Mouse (Mus musculus): ENCODE data around the gene Hbp1. TPM values are rescaled to one million over a fixed set of nuclear protein-coding genes. Genes with fewer than 3 reads are reported as not detected.

Hbp1 gene
- polyA plus RNA-seq, 1 experiment from 2014 or later: 89.2 TPM

DNA sequence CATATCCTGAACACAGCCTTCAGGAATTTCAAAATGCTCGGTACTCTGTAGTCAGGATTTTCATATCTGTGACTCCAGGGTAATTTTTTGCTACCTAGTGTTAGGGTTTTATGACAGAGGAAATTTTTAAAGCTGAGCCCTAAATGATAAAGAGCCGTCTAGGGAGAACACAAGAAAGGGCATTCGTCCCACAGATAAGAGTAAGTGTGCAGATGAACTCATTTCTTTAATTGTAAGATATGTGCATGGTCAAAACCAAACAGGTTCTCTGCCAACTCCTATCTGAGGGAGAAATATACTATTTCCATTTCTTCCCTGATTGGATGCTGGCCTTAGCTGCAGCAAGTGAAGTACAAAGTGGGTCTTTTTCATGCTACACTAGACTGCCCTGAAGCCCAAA lies 26.2 kb downstream of the Hbp1 start:
- no peak overlapping the region for H3K9ac ChIP-seq
- no peak overlapping the region for H3K4me3 ChIP-seq (replicated peaks)
- no peak overlapping the region for H3K27ac ChIP-seq
- H3K9me3 ChIP-seq: no peaks in the 10 kb centered on the region
- no peaks in the 10 kb centered on the region for H3K27me3 ChIP-seq (replicated peaks)
- H3K4me1 ChIP-seq (replicated peaks): no peaks in the 10 kb centered on the region
- no peak overlapping the region for H3K4me2 ChIP-seq (replicated peaks)
- ATAC-seq: no peak
- peaks cover 20% of the 10 kb centered on the region for H3K36me3 ChIP-seq
- WGBS: 81% methylated on average over 3 of the region's 3 CpGs

DNA sequence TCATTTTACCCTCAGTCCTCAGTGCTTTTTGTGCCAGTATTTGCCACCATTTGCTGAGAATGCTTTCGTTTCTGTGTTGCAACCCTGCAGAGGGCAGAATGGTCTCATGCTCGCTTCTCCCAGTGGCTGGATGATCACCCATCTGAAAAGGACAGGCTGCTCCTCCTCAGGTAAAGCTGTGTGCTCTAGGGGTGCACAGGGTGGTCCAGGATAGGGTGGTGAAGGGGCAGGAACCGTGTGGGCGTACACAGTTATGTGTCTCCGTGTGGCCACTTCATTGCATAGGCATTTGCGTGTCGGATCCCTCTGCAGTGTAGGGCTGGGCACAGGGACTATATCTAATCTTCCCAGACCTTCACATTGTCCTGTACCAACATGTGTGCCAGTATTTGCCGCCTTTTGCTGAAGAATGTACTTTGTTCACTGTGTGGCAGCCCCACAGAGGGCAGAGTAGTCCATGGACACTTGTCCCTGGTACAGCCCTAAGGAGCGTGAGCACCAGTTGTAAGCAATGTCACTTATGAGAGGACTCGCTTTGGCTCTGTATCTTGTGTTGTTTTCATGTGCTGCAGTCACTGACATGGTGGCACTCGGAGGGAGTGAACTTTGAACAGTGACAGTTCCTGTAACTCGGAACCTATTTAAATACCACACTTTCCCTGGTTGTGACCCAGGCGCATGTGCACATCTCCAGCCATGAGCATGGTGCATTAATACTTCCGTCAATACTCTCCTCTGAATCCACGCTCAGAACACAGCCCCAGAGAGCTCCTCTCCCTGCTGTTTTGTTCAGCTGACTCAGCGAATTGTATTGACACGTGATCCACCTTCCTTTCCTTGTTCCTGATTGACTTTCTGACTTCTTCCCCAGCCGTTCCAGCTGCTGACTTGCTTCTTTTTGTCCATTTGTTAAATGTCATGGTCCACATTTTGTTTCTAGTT lies 29.6 kb downstream of the Hbp1 start:
- H3K27ac ChIP-seq: no peak overlapping the region
- no peaks in the 10 kb centered on the region for H3K27me3 ChIP-seq (replicated peaks)
- H3K4me2 ChIP-seq (replicated peaks): no peak overlapping the region
- H3K36me3 ChIP-seq: peaks cover 9% of the 10 kb centered on the region; the same call in 1 of the 2 replicates
- no peaks in the 10 kb centered on the region for H3K4me1 ChIP-seq (replicated peaks)
- no peaks in the 10 kb centered on the region for H3K9me3 ChIP-seq
- 82% methylated on average over 18 of the region's 18 CpGs for WGBS
- H3K9ac ChIP-seq: no peak overlapping the region
- H3K4me3 ChIP-seq (replicated peaks): no peak overlapping the region
- no peak for ATAC-seq

DNA sequence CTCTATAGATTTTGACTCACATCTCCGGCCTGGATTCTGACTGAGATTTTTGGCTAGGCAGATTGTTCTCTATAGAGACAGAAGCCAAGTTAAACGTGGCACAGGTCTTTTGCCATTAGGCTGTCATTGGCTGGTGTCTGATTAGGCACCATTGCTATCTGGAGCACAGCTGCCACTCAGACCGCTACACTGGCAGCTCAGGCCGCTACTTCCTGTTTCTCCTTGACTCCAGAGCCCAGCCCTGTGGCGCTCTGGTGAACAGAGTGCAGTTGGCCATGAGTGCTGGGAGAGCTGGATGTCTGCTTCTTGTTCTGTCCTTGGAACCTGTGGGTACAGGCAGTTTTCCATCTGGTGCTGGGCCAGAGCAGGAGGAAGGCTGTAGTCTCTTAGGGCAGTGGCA lies 33.1 kb downstream of the Hbp1 start:
- no peaks in the 10 kb centered on the region for H3K36me3 ChIP-seq
- 79% methylated on average over 5 of the region's 5 CpGs for WGBS
- no peak overlapping the region for H3K9ac ChIP-seq
- peak; percentile 36; the same call in 1 of the 2 replicates for ATAC-seq
- H3K27me3 ChIP-seq (replicated peaks): no peaks in the 10 kb centered on the region
- no peaks in the 10 kb centered on the region for H3K4me1 ChIP-seq (replicated peaks)
- H3K4me2 ChIP-seq (replicated peaks): no peak overlapping the region
- no peak overlapping the region for H3K4me3 ChIP-seq (replicated peaks)
- H3K27ac ChIP-seq: no peak overlapping the region
- no peaks in the 10 kb centered on the region for H3K9me3 ChIP-seq

DNA sequence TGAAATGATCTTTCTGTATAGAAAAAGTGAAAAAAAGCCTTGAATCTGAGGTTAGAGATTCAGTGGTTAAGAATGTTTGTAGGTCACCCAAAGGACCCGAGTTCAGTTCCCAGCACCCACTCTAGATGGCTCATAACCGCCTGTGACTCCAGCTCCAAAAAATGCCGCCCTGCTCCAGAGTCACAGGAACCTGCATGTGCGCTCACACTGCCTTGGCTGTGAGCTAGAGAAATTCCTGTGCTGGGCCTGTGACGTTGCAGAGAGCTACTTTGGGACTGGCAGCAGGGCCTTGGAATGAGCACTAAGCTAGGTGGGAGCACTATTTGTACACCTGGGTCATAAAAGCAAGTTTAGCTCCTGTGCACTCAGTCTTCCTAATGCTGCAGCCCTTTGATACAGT lies 33.6 kb downstream of the Hbp1 start:
- Histone ChIP-seq H3K27me3 (replicated peaks) (no peaks in the 10 kb centered on the region), H3K36me3 (no peaks in the 10 kb centered on the region), H3K4me3 (replicated peaks) (no peak overlapping the region), H3K27ac (no peak overlapping the region), H3K9ac (no peak overlapping the region), H3K4me2 (replicated peaks) (no peak overlapping the region), H3K4me1 (replicated peaks) (no peaks in the 10 kb centered on the region), H3K9me3 (no peaks in the 10 kb centered on the region)
- no peak for ATAC-seq
- 94% methylated on average over 5 of the region's 5 CpGs for WGBS

- H3K4me1 ChIP-seq (replicated peaks): no peaks in the 10 kb centered on the region
- no peaks in the 10 kb centered on the region for H3K36me3 ChIP-seq
- no peak overlapping the region for H3K4me3 ChIP-seq (replicated peaks)
- H3K9ac ChIP-seq: no peak overlapping the region
- no peaks in the 10 kb centered on the region for H3K27me3 ChIP-seq (replicated peaks)
- no peak for ATAC-seq
- no peak overlapping the region for H3K4me2 ChIP-seq (replicated peaks)
- H3K27ac ChIP-seq: no peak overlapping the region
- 72% methylated on average over 4 of the region's 4 CpGs for WGBS
- H3K9me3 ChIP-seq: no peaks in the 10 kb centered on the region
These were observed 36.7 kb downstream of the Hbp1 start for GRCm38 (mm10) chr12:31913614-31914013.

- Histone ChIP-seq H3K4me1 (replicated peaks) (no peaks in the 10 kb centered on the region), H3K4me3 (replicated peaks) (no peak overlapping the region), H3K4me2 (replicated peaks) (no peak overlapping the region), H3K27ac (no peak overlapping the region), H3K27me3 (replicated peaks) (no peaks in the 10 kb centered on the region), H3K9me3 (no peaks in the 10 kb centered on the region), H3K36me3 (no peaks in the 10 kb centered on the region), H3K9ac (no peak overlapping the region)
- WGBS: 82% methylated on average over 6 of the region's 6 CpGs
- ATAC-seq: no peak
These were observed 37.3 kb downstream of the Hbp1 start for GRCm38 (mm10) chr12:31912966-31913551.

- Histone ChIP-seq H3K4me2 (replicated peaks) (no peak overlapping the region), H3K9me3 (no peaks in the 10 kb centered on the region), H3K4me1 (replicated peaks) (no peaks in the 10 kb centered on the region), H3K4me3 (replicated peaks) (no peak overlapping the region), H3K36me3 (no peaks in the 10 kb centered on the region), H3K9ac (no peak overlapping the region), H3K27me3 (replicated peaks) (no peaks in the 10 kb centered on the region), H3K27ac (no peak overlapping the region)
- no peak for ATAC-seq
- WGBS: 95% methylated on average over 2 of the region's 2 CpGs
These were observed 42.9 kb downstream of the Hbp1 start for GRCm38 (mm10) chr12:31907436-31907835.

- Histone ChIP-seq H3K4me3 (replicated peaks) (no peak overlapping the region), H3K27me3 (replicated peaks) (no peaks in the 10 kb centered on the region), H3K9ac (no peak overlapping the region), H3K36me3 (no peaks in the 10 kb centered on the region), H3K9me3 (no peaks in the 10 kb centered on the region), H3K27ac (no peak overlapping the region), H3K4me2 (replicated peaks) (no peak overlapping the region), H3K4me1 (replicated peaks) (no peaks in the 10 kb centered on the region)
- ATAC-seq: no peak
- WGBS: 57% methylated on average over 6 of the region's 6 CpGs
These were observed 44.4 kb downstream of the Hbp1 start for GRCm38 (mm10) chr12:31905696-31906551.

DNA sequence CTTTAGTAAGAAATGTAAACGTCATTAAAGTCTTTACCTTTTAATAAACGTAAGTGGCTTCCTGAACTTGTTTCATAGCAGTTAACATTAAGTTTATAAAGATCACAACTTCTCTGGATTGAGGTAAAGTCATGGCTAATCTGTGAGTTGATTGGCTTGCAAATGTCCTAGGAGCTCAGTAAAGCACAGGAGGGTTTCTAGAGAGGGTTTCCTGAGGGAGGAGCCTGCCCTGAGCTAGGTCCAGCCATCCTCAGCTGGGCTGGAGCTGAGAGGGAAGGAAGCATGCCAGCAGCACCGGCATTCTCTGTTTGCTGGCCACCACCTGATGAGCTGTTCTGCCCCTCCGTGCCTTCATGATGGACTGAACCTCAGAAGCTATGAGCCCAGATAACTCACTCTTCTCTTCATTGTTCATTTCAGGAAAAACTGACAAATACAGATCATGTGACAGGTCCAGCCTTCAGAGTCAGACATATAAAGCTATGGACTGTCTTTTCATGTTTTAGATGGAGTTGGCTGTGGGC lies 49.9 kb downstream of the Hbp1 start:
- Histone ChIP-seq H3K9me3 (no peaks in the 10 kb centered on the region), H3K36me3 (no peaks in the 10 kb centered on the region), H3K9ac (no peak overlapping the region), H3K27ac (no peak overlapping the region), H3K27me3 (replicated peaks) (no peaks in the 10 kb centered on the region), H3K4me1 (replicated peaks) (0 out of 2 replicates have a peak, but pooled peaks cover 6% of the 10 kb centered on the region), H3K4me2 (replicated peaks) (no peak overlapping the region), H3K4me3 (replicated peaks) (no peak overlapping the region)
- 83% methylated on average over 4 of the region's 4 CpGs for WGBS
- no peak for ATAC-seq

DNA sequence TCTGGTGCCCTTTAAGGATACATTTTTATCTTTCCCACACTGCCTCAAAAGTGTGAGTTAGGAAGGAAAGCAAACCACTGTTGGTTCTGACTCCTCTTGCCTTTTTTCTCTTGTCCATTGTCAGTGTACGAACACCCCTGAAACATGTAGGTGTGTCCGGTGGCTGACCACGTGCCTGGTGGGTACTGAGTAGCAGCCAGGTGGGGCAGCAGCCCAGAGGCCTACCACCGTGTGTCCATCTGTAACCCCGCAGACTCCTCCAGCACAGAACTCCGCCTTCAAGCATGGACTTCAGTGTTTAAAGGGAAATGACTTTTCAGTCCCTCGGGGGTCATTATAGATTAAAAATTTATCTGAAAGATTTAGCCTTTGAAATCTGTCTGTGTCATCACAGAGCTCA lies 52.9 kb downstream of the Hbp1 start:
- no peak for ATAC-seq
- Histone ChIP-seq H3K36me3 (no peaks in the 10 kb centered on the region), H3K4me2 (replicated peaks) (no peak overlapping the region), H3K27me3 (replicated peaks) (no peaks in the 10 kb centered on the region), H3K27ac (no peak overlapping the region), H3K9me3 (no peaks in the 10 kb centered on the region), H3K4me3 (replicated peaks) (no peak overlapping the region), H3K4me1 (replicated peaks) (0 out of 2 replicates have a peak, but pooled peaks cover 7% of the 10 kb centered on the region), H3K9ac (no peak overlapping the region)
- 77% methylated on average over 7 of the region's 7 CpGs for WGBS

DNA sequence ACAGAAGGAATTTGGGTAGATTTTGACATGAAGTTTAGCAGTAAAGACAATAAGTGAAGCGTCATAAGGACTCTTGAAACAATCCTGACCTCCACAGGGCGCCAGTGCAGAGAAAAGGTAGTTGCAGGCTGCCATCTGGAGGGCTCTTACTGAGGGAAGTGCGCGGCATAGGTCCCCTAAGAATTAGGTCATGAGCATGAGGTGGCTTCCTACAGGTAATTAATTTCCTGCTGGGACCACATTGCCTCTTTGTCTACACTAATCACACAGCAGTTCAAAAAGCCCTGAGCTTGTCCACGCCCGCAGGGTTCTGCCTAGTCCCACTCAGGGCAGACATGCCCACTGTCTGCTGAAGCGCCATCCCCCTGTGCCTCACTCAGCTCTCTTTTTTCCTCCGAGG lies 53.3 kb downstream of the Hbp1 start:
- ATAC-seq: no peak
- no peak overlapping the region for H3K4me3 ChIP-seq (replicated peaks)
- H3K4me2 ChIP-seq (replicated peaks): no peak overlapping the region
- no peak overlapping the region for H3K27ac ChIP-seq
- H3K9me3 ChIP-seq: no peaks in the 10 kb centered on the region
- H3K4me1 ChIP-seq (replicated peaks): 0 out of 2 replicates have a peak, but pooled peaks cover 7% of the 10 kb centered on the region
- H3K27me3 ChIP-seq (replicated peaks): no peaks in the 10 kb centered on the region
- no peak overlapping the region for H3K9ac ChIP-seq
- WGBS: 67% methylated on average over 8 of the region's 8 CpGs
- H3K36me3 ChIP-seq: no peaks in the 10 kb centered on the region

DNA sequence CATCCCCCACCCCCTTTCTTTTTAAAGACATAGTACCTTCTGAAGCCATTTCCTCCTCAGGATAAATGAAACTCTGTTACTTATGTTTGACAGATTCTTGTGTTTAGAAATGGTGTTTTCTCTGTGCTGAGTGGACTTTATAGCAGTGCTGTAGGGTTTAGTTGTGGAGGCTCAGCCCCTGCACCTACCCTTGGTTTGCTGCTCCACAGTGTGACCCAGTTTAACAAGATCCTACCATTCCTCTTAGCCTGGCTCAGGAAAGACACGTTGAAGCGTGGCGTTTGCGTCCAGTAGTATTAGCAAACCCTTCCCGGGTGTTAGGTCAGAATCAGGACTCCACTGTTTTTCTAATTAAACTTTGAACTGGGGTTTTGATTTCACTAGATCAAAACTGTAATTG lies 54.0 kb downstream of the Hbp1 start:
- Histone ChIP-seq H3K4me2 (replicated peaks) (no peak overlapping the region), H3K4me3 (replicated peaks) (no peak overlapping the region), H3K4me1 (replicated peaks) (0 out of 2 replicates have a peak, but pooled peaks cover 7% of the 10 kb centered on the region), H3K27me3 (replicated peaks) (no peaks in the 10 kb centered on the region), H3K36me3 (no peaks in the 10 kb centered on the region), H3K27ac (no peak overlapping the region), H3K9me3 (no peaks in the 10 kb centered on the region), H3K9ac (no peak overlapping the region)
- no peak for ATAC-seq
- 54% methylated on average over 5 of the region's 5 CpGs for WGBS
